Mouse (Mus musculus): Measurements from ENCODE around the gene Ttc22. TPM values are rescaled to one million over a fixed set of nuclear protein-coding genes. Genes with fewer than 3 reads are reported as not detected.

Ttc22 gene
- total RNA-seq (2023): not detected

GRCm38 (mm10) chr4:106622030-106622493 is at the start of gene Ttc22:
TSS of gene Ttc22 (plus strand) at chr4:106622432.

GRCm38 (mm10) chr4:106617056-106617455 is 5.2 kb upstream of the Ttc22 start, which contains the start of gene Lexm:
TSS of gene Lexm (minus strand) at chr4:106617241.

DNA sequence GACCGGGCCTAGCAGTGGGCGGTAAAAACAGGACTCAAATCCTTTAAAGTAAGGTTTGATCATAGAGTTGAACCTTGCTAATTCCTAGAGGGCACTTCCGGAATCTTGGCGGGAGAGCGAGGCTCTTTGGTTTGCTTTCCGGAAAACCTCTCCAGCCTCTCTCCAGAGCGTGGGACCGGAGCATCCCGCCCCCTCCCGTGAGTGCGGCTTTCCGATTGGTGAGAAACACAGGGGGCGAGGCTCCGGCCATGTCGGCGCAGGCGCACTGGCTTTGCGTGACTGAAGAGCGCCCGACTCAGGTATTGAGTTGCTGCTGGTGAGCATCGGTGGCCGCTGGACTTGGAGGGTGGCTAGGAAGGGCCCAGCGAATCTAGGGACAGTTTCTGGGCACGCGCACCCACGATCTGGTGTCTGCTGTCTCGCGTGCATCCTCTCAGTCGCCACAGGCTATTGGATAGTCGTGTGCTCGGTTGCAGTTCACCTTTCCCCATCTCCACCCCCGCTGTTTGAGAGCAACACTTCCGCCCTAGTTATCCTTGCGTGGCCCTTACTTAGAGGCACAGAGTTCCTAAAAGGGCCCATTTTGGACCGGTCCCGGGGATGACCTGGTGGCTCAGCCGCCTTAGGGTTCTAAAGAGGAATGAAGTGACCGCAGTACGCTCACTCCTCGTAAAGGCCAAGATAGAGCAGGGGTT is 28.7 kb downstream of the Ttc22 start, which contains the start of gene Pars2:
Pars2 (plus strand) TSS at position 237 of the 695 bp plus-strand sequence.

DNA sequence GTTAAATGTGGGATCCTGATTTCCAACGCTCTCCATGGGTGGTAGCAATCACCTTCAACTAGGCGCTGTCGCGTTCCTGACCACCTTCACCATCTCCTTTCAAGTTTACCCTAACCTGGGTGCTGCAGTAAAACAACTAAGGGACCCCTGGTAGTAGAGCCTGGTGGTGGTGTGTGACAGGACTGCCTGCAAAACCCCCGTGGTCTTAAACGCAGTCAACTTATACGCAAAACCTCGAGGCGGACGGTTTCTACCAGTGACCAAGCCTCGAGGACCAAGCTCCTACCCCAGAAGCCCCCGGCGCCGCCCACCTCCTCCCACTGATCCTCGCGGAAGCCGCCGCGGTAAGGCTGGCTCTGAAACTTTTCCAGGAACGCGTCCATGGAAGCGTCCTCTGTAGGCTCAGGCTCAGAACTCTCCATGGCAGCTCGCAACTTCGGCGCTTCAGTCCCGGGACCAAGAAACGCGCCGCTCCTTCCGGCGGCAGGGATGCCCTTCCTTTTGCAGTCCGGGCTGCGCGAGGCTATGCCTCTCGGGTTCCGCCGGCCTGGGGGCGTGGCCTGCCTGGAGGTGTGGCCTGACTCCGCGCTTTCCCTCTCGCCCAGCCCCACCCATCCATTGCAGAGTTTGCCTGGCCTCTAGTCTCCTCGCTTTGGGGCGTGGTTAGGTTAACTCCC is 56.3 kb downstream of the Ttc22 start, which contains the start of gene Ttc4:
Ttc4 (minus strand) TSS at position 503 of the 677 bp plus-strand sequence.

Other genes starting within 250 kb of the Ttc22 start
- not detected for gene Pcsk9, start 158.1 kb upstream of the Ttc22 start, total RNA-seq (2023)
- not detected for gene Bsnd, start 130.1 kb upstream of the Ttc22 start, total RNA-seq (2023)
- gene Dhcr24, start 61.4 kb upstream of the Ttc22 start, total RNA-seq (2023): 22.9 TPM
- gene Lexm, start 5.2 kb upstream of the Ttc22 start, total RNA-seq (2023): not detected
- 6.9 TPM for gene Pars2, start 28.6 kb downstream of the Ttc22 start, total RNA-seq (2023)
- 40.3 TPM for gene Ttc4, start 56.5 kb downstream of the Ttc22 start, total RNA-seq (2023)
- not detected for gene Mroh7, start 108.5 kb downstream of the Ttc22 start, total RNA-seq (2023)
- gene Fam151a, start 111.5 kb downstream of the Ttc22 start, total RNA-seq (2023): not detected
- 5.5 TPM for gene Acot11, start 182.6 kb downstream of the Ttc22 start, total RNA-seq (2023)